Mouse (Mus musculus) adipocyte (in vitro differentiated cells): ENCODE results near the gene Wipf3.

Experiments
- DNase-seq: peaks from one replicate; pipeline ENCODE4 v3.0.0-alpha.2; 2016; ENCODE audit warnings: low spot score

Gene Wipf3

GRCm38 (mm10) chr6:54429447-54430194 lies at the start of gene Wipf3:
TSS of gene Wipf3 (plus strand) at chr6:54429603.
- DNase-seq, result no peak

DNA sequence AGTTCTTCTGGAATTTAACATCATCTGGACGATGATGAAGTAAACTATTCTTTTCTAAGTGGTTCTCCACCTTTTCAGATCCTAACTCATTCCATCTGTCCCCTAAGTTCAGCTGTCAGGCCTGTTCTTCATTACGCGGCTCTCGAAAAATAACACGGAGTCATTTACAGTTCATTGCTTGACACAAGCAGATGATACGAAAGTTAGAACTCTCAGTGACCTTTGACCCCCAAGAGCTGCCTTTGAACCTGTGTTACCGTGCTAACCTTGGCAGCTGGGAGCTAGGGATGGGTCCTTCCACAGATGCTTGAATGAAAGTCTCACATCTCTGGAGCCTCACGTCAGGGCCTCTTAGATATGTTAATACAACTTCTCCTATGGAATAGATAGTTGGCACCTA lies 46.8 kb upstream of the Wipf3 start:
- no peak for DNase-seq

DNA sequence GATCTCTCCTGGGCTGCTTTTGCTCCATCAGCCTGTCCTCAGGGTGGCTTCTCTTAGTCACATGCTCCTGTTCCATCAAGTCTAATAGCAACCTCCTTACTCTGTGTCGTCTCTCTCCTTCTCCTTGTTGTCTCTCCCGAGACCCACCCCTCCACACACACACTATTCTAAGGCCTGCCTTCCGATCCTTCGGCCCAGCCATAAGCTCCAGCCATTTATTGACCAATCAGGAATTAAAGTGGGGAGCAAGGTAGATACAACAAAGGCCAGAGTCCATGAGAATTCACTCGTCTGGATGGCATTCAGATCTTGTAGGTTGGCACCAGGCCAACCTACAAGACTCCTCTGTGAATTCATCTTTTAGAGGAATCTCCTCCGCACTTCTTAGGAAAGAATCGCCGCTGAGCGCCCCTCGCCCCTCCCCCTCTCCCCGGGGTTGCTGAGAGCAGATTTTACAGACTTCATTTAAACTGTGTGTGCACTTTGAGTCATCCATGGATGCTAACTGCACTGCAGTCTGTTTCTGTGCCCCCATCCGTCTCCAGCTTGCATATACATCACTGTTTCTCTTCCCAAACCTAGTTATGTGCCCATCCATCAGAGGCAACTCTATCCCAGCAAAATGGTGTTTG lies 45.4 kb upstream of the Wipf3 start:
- DNase-seq, result no peak

DNA sequence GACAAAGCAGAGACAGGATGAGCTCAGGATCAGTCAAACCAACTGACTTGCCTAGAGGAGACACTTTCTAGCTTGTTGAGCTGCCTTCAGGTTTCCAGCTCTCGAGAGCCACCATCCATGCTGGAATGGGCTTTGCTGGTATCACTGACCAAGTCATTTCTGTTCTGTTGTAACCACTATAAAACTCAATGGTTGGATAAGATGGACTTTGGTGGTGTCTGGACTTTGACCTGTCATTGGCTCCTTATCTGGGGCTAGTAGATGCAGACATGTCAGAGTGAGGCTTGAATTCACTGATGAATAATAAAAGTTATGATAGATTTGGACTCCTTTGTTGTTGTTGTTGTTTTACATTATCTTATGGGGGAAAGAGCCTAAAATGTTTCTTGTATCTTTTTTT lies 44.6 kb upstream of the Wipf3 start:
- DNase-seq, result no peak

GRCm38 (mm10) chr6:54386429-54386828 lies 43.0 kb upstream of the Wipf3 start:
- DNase-seq, result no peak

DNA sequence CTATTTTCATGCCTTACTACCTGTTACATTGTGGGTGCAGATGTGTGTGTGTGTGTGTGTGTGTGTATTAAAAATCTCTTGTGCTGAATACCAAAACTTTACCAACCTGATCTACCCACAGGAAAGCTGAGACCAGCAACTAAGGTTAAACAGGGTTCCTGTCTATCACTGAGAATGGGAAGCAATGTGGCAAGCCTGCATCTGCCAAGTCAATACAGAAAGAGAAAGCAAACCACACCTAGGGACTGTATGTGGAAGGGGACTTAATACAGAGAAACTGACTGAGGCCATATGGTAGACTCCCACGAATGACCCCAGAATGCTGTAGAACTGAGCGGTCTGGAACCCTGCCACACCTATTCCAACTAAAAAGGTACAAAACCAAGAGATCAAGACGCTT lies 42.4 kb upstream of the Wipf3 start:
- DNase-seq, result no peak

DNA sequence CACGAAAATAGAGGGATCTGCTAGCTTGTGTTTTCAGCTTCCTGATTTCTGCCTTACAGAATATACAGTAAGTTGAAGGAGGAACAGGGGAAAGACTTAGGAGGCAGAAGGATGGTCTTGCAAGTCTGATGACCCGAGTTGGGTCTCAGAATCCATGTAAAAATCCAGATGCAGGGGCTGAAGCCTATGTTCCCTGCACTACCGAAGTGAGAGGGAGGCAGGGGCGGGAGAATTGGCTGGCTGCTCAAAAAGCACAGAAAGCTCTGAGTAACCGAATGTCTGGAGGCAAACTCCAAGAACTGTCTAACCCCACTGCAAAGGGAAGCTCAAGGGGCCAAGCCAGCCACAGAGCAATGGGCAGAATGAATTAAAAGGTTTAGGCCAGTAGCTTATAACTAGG lies 41.7 kb upstream of the Wipf3 start:
- DNase-seq, result no peak

DNA sequence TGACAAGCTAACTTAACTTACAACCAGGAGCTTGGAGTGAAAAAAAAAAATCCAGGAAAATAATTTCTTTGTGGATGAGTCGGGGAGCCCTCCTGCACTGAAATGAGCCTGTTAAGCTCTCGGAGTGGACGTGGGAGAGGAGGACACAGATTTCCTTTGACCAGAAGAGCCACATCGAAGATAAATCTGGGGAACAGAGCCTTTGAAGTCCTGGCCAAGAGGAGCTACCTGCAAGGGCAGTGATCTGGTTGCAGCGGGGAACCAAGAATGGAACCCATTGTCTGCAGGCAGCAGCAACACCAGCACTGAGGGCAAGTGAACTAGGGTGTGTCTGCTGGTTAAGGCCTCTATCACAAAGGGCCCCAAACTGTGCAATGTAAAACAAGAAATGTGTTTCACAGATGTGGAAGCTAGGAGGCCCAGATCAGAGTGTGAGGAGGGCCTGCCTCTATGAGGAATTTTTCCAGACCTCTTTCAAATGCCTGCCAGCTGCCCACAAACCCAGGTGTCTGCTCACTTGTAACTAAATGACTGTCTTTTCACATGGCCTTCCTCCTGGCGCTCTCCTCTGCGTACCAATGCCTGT lies 40.6 kb upstream of the Wipf3 start:
- DNase-seq, result no peak

DNA sequence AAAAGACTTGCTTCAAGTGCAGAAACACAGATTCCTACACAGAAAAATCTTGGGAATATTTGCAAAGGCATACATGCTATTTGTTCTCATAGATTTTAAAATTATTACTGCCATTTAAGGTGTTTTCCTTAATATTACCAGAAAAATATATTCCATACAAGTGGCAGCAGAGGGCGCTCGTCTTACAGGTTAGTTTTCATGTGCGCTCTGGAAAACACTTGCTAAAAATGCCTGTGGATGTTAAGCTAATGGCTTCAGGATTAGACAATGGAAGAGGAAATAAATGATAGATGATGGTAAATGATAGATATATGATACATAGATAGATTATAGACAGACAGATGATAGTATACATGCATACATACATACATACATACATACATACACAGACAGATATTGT lies 37.6 kb upstream of the Wipf3 start:
- peak; percentile 85 for DNase-seq

GRCm38 (mm10) chr6:54393886-54394285 lies 35.5 kb upstream of the Wipf3 start:
- no peak for DNase-seq

DNA sequence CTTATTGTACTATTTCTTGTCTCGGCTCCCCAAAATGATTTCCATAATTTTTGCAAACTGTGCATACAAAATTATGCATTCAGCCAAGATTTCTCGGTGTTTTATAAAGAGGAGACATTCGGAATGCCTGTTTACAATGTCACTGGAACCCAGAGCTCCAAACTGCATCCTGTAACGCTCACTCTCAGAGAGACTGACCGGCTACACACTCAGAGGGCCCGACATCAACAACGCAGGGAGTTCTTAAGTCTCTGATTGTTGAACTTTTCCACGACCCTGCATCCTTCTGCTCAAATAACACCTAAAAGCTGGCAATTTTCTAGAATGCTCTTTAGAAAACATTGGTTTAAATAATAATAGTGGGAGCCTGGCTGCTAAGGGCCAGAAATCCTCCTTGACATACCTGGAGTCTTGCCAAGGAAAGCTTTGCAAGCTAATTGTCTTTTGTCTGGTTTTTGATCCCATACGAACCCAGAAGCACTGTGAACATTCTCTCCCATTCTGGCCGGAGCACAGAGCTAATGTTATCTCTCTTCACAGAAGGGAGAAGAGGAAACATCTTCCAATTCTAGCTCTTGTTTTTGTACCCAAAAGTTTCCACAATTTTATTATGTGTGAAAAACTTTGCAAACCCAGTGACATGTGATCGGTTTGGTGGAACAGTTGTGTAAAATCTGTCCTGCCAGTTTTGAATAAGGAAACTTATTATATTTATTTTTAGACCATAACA lies 30.0 kb upstream of the Wipf3 start:
- peak; percentile 50 for DNase-seq

- no peak for DNase-seq
Observed at GRCm38 (mm10) chr6:54401503-54401902, 27.9 kb upstream of the Wipf3 start.

GRCm38 (mm10) chr6:54404916-54405315 lies 24.5 kb upstream of the Wipf3 start:
- DNase-seq, result no peak

DNA sequence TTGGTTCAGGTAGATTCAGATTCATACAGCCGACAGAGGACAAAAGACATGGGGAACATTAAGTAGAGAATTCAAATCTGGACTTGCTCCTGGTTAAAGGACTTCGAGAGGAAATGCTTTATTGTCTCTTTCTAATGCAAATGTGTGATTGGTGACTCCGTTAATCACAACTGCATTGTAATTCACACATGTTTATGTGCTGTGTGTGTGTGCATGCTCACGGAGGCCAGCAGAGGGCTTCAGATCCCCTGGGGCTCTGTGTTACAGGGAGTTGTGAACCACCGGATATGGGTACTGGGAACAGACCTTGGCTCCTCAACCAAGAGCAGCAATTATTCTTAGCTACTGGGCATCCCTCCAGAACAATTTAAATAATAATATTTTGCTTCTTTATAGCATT lies 23.3 kb upstream of the Wipf3 start:
- no peak for DNase-seq

DNA sequence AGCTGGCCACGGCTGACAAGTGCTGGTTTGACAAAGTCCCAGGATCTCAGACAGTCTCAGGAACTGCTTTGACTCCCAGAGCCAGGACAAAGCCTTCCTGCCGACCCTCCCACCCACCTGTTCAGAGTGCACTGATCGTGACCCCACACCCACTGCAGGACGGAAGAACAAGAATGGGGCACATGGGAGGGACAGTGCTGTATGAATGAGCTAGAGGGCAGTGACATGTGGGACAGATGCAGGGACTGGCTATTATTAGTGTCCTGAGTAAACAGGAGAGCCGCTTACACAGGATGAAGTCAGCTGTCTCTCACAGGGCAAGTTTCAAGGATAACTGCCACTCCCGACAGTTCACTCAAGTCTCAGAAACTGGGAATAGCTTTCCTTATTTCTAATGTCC lies 20.1 kb upstream of the Wipf3 start:
- no peak for DNase-seq

- DNase-seq, result peak; percentile 60
Observed at GRCm38 (mm10) chr6:54410451-54410850, 19.0 kb upstream of the Wipf3 start.

DNA sequence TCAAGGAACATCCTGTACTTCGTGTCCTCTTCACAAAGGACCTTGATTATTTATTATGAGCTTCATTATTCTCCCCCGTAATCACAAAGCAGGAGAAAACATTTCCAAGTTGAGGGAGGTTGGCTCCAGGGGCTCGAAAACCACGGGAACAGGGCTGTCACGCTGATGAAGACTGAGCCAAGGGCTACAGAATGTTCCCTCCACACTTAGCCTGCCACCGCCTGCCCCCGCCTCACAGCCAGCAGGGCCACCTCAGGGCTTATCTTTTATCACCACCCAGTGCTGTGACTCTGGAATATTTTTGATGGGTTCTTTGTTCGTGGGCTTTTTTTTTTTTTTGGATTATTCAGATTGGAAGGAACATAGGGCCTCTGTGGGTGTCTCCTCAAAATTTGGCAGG lies 17.8 kb upstream of the Wipf3 start:
- no peak for DNase-seq

DNA sequence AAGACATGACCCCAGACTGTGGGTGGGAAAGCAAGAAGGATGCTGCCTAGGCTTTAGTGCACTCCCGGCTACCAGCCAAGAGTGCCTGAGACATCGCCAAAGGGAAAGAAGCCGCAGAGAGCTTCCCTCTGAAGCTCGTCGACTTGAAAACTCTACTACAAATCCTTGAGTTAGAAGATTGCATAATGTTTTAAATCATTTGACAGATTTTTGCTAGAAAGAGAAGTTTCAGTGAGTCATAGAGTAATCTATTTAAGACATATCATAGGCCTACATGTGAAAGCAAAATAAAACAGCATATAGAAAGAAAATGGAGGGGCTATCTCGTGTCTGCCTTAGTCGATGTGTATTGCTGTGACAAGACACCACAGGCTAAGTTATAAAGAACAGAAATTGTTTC lies 16.5 kb upstream of the Wipf3 start:
- no peak for DNase-seq

- no peak for DNase-seq
Observed at GRCm38 (mm10) chr6:54425230-54425629, 4.2 kb upstream of the Wipf3 start.

DNA sequence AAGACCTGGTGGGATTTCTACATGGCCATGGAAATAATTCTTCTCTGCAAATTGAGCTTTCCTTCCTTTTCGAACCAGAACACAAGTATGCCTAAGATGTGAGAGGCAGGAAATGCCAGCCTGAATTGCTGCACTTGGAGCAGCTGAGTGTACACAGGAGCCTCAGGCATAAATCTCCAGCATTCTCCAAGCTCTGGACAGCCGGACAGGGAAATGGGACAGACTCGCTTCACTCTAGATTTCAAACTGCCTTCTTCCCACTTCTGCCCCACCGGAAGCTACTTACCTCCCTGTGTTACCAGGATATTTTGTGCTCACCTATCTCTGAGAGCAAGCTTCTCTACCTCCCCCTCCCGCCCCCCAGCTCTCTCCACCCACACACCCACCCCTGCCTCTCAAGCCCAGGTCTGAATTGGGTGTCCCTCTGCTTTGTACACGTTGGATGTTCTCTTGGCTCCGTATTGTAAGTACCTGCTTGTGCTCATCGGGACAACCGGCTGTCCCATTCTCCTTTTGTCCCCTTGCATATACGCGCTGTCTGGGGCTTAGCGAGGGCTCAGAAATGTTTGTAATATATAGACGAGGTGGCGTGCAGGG lies 455 bp upstream of the Wipf3 start:
- no peak for DNase-seq

DNA sequence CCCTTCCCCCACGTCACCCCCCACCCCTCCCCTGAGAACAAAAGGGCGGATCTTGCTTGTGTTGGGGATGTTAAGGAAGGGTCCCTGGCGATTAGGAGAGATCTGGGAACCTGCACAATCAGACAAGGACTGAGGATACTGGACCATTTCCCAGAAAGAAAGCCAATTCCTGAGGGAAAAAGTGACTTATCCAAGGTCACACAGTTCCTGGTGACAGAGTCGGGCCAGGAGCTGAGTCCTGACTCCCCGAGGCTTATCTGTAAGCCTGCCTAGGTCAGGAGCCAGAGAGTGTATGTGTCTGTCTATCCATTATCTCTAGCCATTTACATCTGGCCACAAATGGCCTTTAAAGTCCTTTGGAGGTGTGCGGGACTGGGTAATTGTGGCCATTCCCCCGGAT lies 818 bp downstream of the Wipf3 start:
- no peak for DNase-seq

- DNase-seq, result no peak
Observed at GRCm38 (mm10) chr6:54431761-54432160, 2.4 kb downstream of the Wipf3 start.

GRCm38 (mm10) chr6:54432191-54432590 lies 2.8 kb downstream of the Wipf3 start:
- DNase-seq, result no peak
